In genomic region chr5:125110722-125111121, GRCm38 (mm10) we compare ENCODE assay signal across 8 mouse cellular contexts.
A peak's percentile ranks its signal among the peaks of the same experiment; 100 is the strongest.
DNase-seq lines count a peak whose midpoint lies in the region; ATAC-seq lines count a peak whose summit lies in the region.

No protein-coding gene starts in this region.

- ATAC-seq in hindbrain, embryonic 11.5 days (ENCODE audit: low FRiP score): peak; percentile 46
- ATAC-seq in midbrain, embryonic 14.5 days (ENCODE audit: low FRiP score, low TSS enrichment): no peak

- no peaks in the 10 kb centered on the region for H3K9me3 ChIP-seq in hindbrain, embryonic 11.5 days (ENCODE audit: control insufficient read depth, low read length)
- no peaks in the 10 kb centered on the region for H3K9me3 ChIP-seq in midbrain, embryonic 14.5 days (ENCODE audit: control insufficient read depth, low read length)

- H3K4me3 ChIP-seq in hindbrain, embryonic 11.5 days (ENCODE audit: low read depth, low read length): no peak overlapping the region
- H3K4me3 ChIP-seq in midbrain, embryonic 14.5 days (replicated peaks; ENCODE audit: low read depth, low read length): no peak overlapping the region

- 41% methylated on average over 3 of the region's 3 CpGs for WGBS in hindbrain, embryonic 11.5 days
- 36% methylated on average over 3 of the region's 3 CpGs for WGBS in midbrain, embryonic 14.5 days

- no peak overlapping the region for H3K9ac ChIP-seq in hindbrain, embryonic 11.5 days (ENCODE audit: low read depth, low read length)
- H3K9ac ChIP-seq in midbrain, embryonic 14.5 days (replicated peaks; ENCODE audit: low read length): peak overlapping the region; percentile 17; the same call in 1 of the 2 replicates

- DNase-seq in Muller cell, postnatal 12 days (ENCODE audit: inconsistent ontology term): peak; percentile 58
- peak; percentile 41 for DNase-seq in embryo, embryonic 11.5 days (ENCODE audit: low read depth, low spot score)
- DNase-seq in hindbrain, embryonic 11.5 days (ENCODE audit: low spot score): peak; percentile 55
- peak; percentile 56 for DNase-seq in midbrain, embryonic 14.5 days
- no peak for DNase-seq in frontal cortex, postnatal 10 days (ENCODE audit: low spot score in 2 of 2)
- no peak for DNase-seq in testis, postnatal 10 days (ENCODE audit: low spot score)
- no peak for DNase-seq in left cerebral cortex, postnatal 14 days (ENCODE audit: low spot score in 2 of 2)
- DNase-seq in left cerebral cortex, postnatal 10 days (ENCODE audit: extremely low spot score in 1 of 2, low spot score in 2 of 2): no peak

- no peak overlapping the region for H3K4me2 ChIP-seq in hindbrain, embryonic 11.5 days (replicated peaks; ENCODE audit: low read depth, low read length)
- no peak overlapping the region for H3K4me2 ChIP-seq in midbrain, embryonic 14.5 days (ENCODE audit: low read length)

- intact Hi-C loops in left cerebral cortex, postnatal 14 days (cut with DNase I): loop anchor here (2.0 to 5.0 kb wide), 2 partner anchors 67 to 158 kb away; partner anchors contain the start of gene Ncor2
- intact Hi-C loops in left cerebral cortex, postnatal 10 days (cut with DNase I): no loop called here

- H3K36me3 ChIP-seq in hindbrain, embryonic 11.5 days (ENCODE audit: control insufficient read depth, insufficient read depth, low read length): peaks cover 11% of the 10 kb centered on the region
- peaks cover 39% of the 10 kb centered on the region for H3K36me3 ChIP-seq in midbrain, embryonic 14.5 days (ENCODE audit: control insufficient read depth, insufficient read depth, low read length)

- peaks cover 6% of the 10 kb centered on the region; the same call in 1 of the 2 replicates for H3K4me1 ChIP-seq in hindbrain, embryonic 11.5 days (replicated peaks; ENCODE audit: control insufficient read depth, insufficient read depth, low read length)
- peaks cover 19% of the 10 kb centered on the region for H3K4me1 ChIP-seq in midbrain, embryonic 14.5 days (ENCODE audit: control insufficient read depth, insufficient read depth, low read length)

- peak overlapping the region; percentile 71 for H3K27ac ChIP-seq in hindbrain, embryonic 11.5 days (ENCODE audit: low read depth, low read length)
- peak overlapping the region; percentile 68 for H3K27ac ChIP-seq in midbrain, embryonic 14.5 days (replicated peaks; ENCODE audit: low read depth, low read length)

- H3K27me3 ChIP-seq in hindbrain, embryonic 11.5 days (ENCODE audit: control insufficient read depth, insufficient read depth, low read length): no peaks in the 10 kb centered on the region
- H3K27me3 ChIP-seq in midbrain, embryonic 14.5 days (ENCODE audit: control insufficient read depth, insufficient read depth, low read length): no peaks in the 10 kb centered on the region

Comparison
In these comparisons a context has a peak if more than half of its experiments do, and no peak if none do; other contexts are left out.
1. DNase-seq: peak in Muller cell, postnatal 12 days (single experiment), embryo, embryonic 11.5 days (single experiment), hindbrain, embryonic 11.5 days (single experiment) and midbrain, embryonic 14.5 days (single experiment); none in frontal cortex, postnatal 10 days (0 of 2), testis, postnatal 10 days (single experiment), left cerebral cortex, postnatal 14 days (0 of 2) and left cerebral cortex, postnatal 10 days (0 of 2).